Mouse (Mus musculus): Measurements from ENCODE around the gene Tia1.

Tia1 gene

GRCm38 (mm10) chr6:86431531-86431930, 27.5 kb downstream of the Tia1 start:
- no peak for DNase-seq (ENCODE audit: low read depth, low spot score)

- DNase-seq (ENCODE audit: low read depth, low spot score), result no peak
Measured at GRCm38 (mm10) chr6:86433696-86434095, 29.7 kb downstream of the Tia1 start.

GRCm38 (mm10) chr6:86437711-86438110, 33.7 kb downstream of the Tia1 start:
- DNase-seq (ENCODE audit: low read depth, low spot score), result peak; percentile 83

- peak; percentile 98 for DNase-seq (ENCODE audit: low read depth, low spot score)
Measured at GRCm38 (mm10) chr6:86438272-86439118, 34.5 kb downstream of the Tia1 start, which contains the start of gene C87436. TSS of gene C87436 (plus strand) at chr6:86438374.

- DNase-seq (ENCODE audit: low read depth, low spot score), result no peak
Measured at GRCm38 (mm10) chr6:86439119-86439496, 35.1 kb downstream of the Tia1 start.

- peak; percentile 17 for DNase-seq (ENCODE audit: low read depth, low spot score)
Measured at GRCm38 (mm10) chr6:86439531-86439930, 35.5 kb downstream of the Tia1 start.

GRCm38 (mm10) chr6:86441571-86441970, 37.6 kb downstream of the Tia1 start:
- no peak for DNase-seq (ENCODE audit: low read depth, low spot score)

GRCm38 (mm10) chr6:86445551-86445950, 41.5 kb downstream of the Tia1 start:
- no peak for DNase-seq (ENCODE audit: low read depth, low spot score)

- DNase-seq (ENCODE audit: low read depth, low spot score), result no peak
Measured at GRCm38 (mm10) chr6:86446927-86447568, 43.0 kb downstream of the Tia1 start.

- no peak for DNase-seq (ENCODE audit: low read depth, low spot score)
Measured at GRCm38 (mm10) chr6:86456727-86457126, 52.7 kb downstream of the Tia1 start.

- DNase-seq (ENCODE audit: low read depth, low spot score), result no peak
Measured at GRCm38 (mm10) chr6:86463079-86463478, 59.1 kb downstream of the Tia1 start.

- no peak for DNase-seq (ENCODE audit: low read depth, low spot score)
Measured at GRCm38 (mm10) chr6:86471317-86471716, 67.3 kb downstream of the Tia1 start.

- no peak for DNase-seq (ENCODE audit: low read depth, low spot score)
Measured at GRCm38 (mm10) chr6:86471760-86472099, 67.7 kb downstream of the Tia1 start.

- DNase-seq (ENCODE audit: low read depth, low spot score), result peak; percentile 100
Measured at GRCm38 (mm10) chr6:86472100-86472955, 68.3 kb downstream of the Tia1 start.

GRCm38 (mm10) chr6:86473077-86473476, 69.1 kb downstream of the Tia1 start:
- no peak for DNase-seq (ENCODE audit: low read depth, low spot score)

GRCm38 (mm10) chr6:86474072-86474471, 70.1 kb downstream of the Tia1 start:
- DNase-seq (ENCODE audit: low read depth, low spot score), result no peak

GRCm38 (mm10) chr6:86474646-86475181, 70.7 kb downstream of the Tia1 start:
- DNase-seq (ENCODE audit: low read depth, low spot score), result no peak

- DNase-seq (ENCODE audit: low read depth, low spot score), result no peak
Measured at GRCm38 (mm10) chr6:86475462-86476167, 71.6 kb downstream of the Tia1 start.

GRCm38 (mm10) chr6:86476931-86477330, 72.9 kb downstream of the Tia1 start:
- no peak for DNase-seq (ENCODE audit: low read depth, low spot score)

GRCm38 (mm10) chr6:86479311-86479710, 75.3 kb downstream of the Tia1 start:
- DNase-seq (ENCODE audit: low read depth, low spot score), result no peak

- DNase-seq (ENCODE audit: low read depth, low spot score), result no peak
Measured at GRCm38 (mm10) chr6:86479816-86480188, 75.8 kb downstream of the Tia1 start.

Data from ZHBTc4 (cell line).